Mouse (Mus musculus) C2C12 (cell line): Measurements from ENCODE around the gene Gm45618. TPM values are rescaled to one million over a fixed set of nuclear protein-coding genes. Genes with fewer than 3 reads are reported as not detected.
"Not testable (repeated sequence)": the region's sequence is repeated elsewhere in the genome, so short reads cannot be mapped to it uniquely, and the experiment has no call there.

Experiments used
- H3K27me3 ChIP-seq: one replicate; pipeline ENCODE4 v1.6.1; 2011; ENCODE audit not compliant: control insufficient read depth, insufficient read depth, insufficient read length
- H3K36me3 ChIP-seq: one replicate; pipeline ENCODE4 v1.6.1; 2011; ENCODE audit not compliant: control insufficient read depth, insufficient read depth
- H3K4me3 ChIP-seq: one replicate; pipeline ENCODE4 v1.5.1; 2011; ENCODE audit warnings: mild to moderate bottlenecking, control low read depth; ENCODE audit not compliant: poor library complexity, insufficient read depth, severe bottlenecking
- H3K79me2 ChIP-seq: one replicate; pipeline ENCODE4 v1.6.1; 2011; ENCODE audit not compliant: control insufficient read depth, insufficient read depth
- H3K79me3 ChIP-seq: one replicate; pipeline ENCODE4 v1.6.1; 2011; ENCODE audit warnings: low read depth, control low read depth
- H3ac ChIP-seq: one replicate; pipeline ENCODE3; 2011; ENCODE audit warnings: low read depth; ENCODE audit not compliant: control insufficient read depth, insufficient read length
- CEBPB ChIP-seq: IDR thresholded peaks from one replicate; pipeline ENCODE4 v1.6.1; 2011; ENCODE audit warnings: low read depth, mild to moderate bottlenecking, control low read depth, moderate library complexity
- CTCF ChIP-seq: IDR thresholded peaks from one replicate; pipeline ENCODE4 v1.5.1; 2011; ENCODE audit not compliant: control insufficient read depth, insufficient read depth, insufficient read length
- FOSL1 ChIP-seq: IDR thresholded peaks from one replicate; pipeline ENCODE4 v1.8.0; 2011; ENCODE audit warnings: mild to moderate bottlenecking, low read length; ENCODE audit not compliant: poor library complexity, insufficient read depth, severe bottlenecking
- MAX ChIP-seq: IDR thresholded peaks from one replicate; pipeline ENCODE4 v1.6.1; 2011; ENCODE audit warnings: mild to moderate bottlenecking, control low read depth
- MYOD1 ChIP-seq: IDR thresholded peaks from one replicate; pipeline ENCODE4 v1.6.1; 2011; ENCODE audit warnings: low read depth; ENCODE audit not compliant: control insufficient read depth, insufficient read length
- MYOG ChIP-seq: IDR thresholded peaks from one replicate; pipeline ENCODE4 v1.6.1; 2011; ENCODE audit not compliant: control insufficient read depth, insufficient read length; ENCODE audit errors: extremely low read depth
- USF1 ChIP-seq: IDR thresholded peaks from one replicate; pipeline ENCODE4 v1.6.1; 2011; ENCODE audit warnings: low read depth, mild to moderate bottlenecking, control low read depth, moderate library complexity
- long read RNA-seq, 2 experiments: library from polyadenylated mRNA; unstranded; transcript quantifications; one replicate each; pipeline ENCODE4 v2.0.0; 2019 to 2020
- polyA plus RNA-seq: library from polyadenylated mRNA; unstranded; fragments of >200 nt; fragmentation: generic; extraction: Trizol; gene quantifications from one replicate; pipeline ENCODE4 v1.2.1, GENCODE M21; 2012; ENCODE audit warnings: missing spikeins

Gene Gm45618
- polyA plus RNA-seq = not detected
- long read RNA-seq, experiment 1 = 0 reads
- long read RNA-seq, experiment 2 = 0 reads

- not testable (repeated sequence) for H3K36me3 ChIP-seq, H3K79me3 ChIP-seq, H3K79me2 ChIP-seq, H3ac ChIP-seq, H3K4me3 ChIP-seq
- peaks cover 26% of the 10 kb centered on the region for H3K27me3 ChIP-seq
These were observed at the start of gene Gm45618 for GRCm38 (mm10) chr7:142120629-142121028. Gene Gm45618 (minus strand): TSS chr7:142120729.

- Histone ChIP-seq H3K36me3 (no peaks in the 10 kb centered on the region), H3K79me2 (no peaks in the 10 kb centered on the region), H3K4me3 (no peak overlapping the region), H3K27me3 (no peaks in the 10 kb centered on the region), H3K79me3 (no peaks in the 10 kb centered on the region), H3ac (no peak overlapping the region)
- TF ChIP-seq CEBPB = no peak
- TF ChIP-seq MAX = no peak
- TF ChIP-seq MYOD1 = no peak
- TF ChIP-seq USF1 = no peak
- no peak for TF ChIP-seq FOSL1
- TF ChIP-seq MYOG = no peak
- TF ChIP-seq CTCF = no peak
These were observed 49.3 kb upstream of the Gm45618 start for GRCm38 (mm10) chr7:142169836-142170235.

- H3K4me3 ChIP-seq, H3K79me2 ChIP-seq, H3K36me3 ChIP-seq, H3K79me3 ChIP-seq, H3ac ChIP-seq: not testable (repeated sequence)
- H3K27me3 ChIP-seq = peaks cover 10% of the 10 kb centered on the region
These were observed 45.1 kb upstream of the Gm45618 start, which contains the start of gene Gm4553 for GRCm38 (mm10) chr7:142165639-142166038. Gene Gm4553 (minus strand): TSS chr7:142165739.

- TF ChIP-seq MYOG (no peak), MAX (no peak), FOSL1 (no peak), USF1 (no peak), MYOD1 (no peak), CEBPB (no peak), CTCF (no peak)
- Histone ChIP-seq H3K79me2 (no peaks in the 10 kb centered on the region), H3K79me3 (no peaks in the 10 kb centered on the region), H3K36me3 (no peaks in the 10 kb centered on the region), H3ac (no peak overlapping the region), H3K4me3 (no peak overlapping the region), H3K27me3 (peaks cover 25% of the 10 kb centered on the region)
These were observed 38.8 kb upstream of the Gm45618 start for GRCm38 (mm10) chr7:142159366-142159765.

GRCm38 (mm10) chr7:142157013-142157412, 36.5 kb upstream of the Gm45618 start, which contains the start of gene Gm29735:
Gene Gm29735 (minus strand): TSS chr7:142157113.
- H3ac ChIP-seq = not testable (repeated sequence)
- peaks cover 22% of the 10 kb centered on the region for H3K27me3 ChIP-seq

GRCm38 (mm10) chr7:142155308-142155707, 34.8 kb upstream of the Gm45618 start:
- Histone ChIP-seq H3K27me3 (peaks cover 14% of the 10 kb centered on the region), H3K79me3 (no peaks in the 10 kb centered on the region), H3K36me3 (no peaks in the 10 kb centered on the region), H3K79me2 (no peaks in the 10 kb centered on the region), H3ac (no peak overlapping the region), H3K4me3 (no peak overlapping the region)
- TF ChIP-seq MYOG (no peak), USF1 (no peak), CTCF (no peak), MYOD1 (no peak), CEBPB (no peak), MAX (no peak), FOSL1 (no peak)

More at GRCm38 (mm10) chr7:142157013-142157412, 36.5 kb upstream of the Gm45618 start, which contains the start of gene Gm29735:
- not testable (repeated sequence) for H3K79me2 ChIP-seq, H3K4me3 ChIP-seq, H3K36me3 ChIP-seq, H3K79me3 ChIP-seq

GRCm38 (mm10) chr7:142152191-142152590, 31.7 kb upstream of the Gm45618 start:
- Histone ChIP-seq H3K4me3 (no peak overlapping the region), H3K27me3 (peaks cover 9% of the 10 kb centered on the region), H3K79me3 (no peaks in the 10 kb centered on the region), H3K36me3 (no peaks in the 10 kb centered on the region), H3K79me2 (no peaks in the 10 kb centered on the region), H3ac (no peak overlapping the region)
- TF ChIP-seq USF1 (no peak), CEBPB (no peak), MYOD1 (no peak), FOSL1 (no peak), MYOG (no peak), CTCF (no peak), MAX (no peak)
